In the genomic region with DNA sequence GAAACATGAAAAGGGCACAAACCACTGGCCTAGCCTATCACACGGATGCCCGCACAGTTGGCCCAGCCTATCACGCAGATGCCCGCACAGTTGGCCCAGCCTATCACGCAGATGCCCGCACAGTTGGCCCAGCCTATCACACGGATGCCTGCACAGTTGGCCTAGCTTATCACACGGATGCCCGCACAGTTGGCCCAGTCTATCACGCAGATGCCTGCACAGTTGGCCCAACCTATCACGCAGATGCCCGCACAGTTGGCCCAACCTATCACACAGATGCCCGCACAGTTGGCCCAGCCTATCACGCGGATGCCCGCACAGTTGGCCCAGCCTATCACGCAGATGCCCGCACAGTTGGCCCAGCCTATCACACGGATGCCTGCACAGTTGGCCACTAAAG, we compare ENCODE assay signal across 7 mouse cellular contexts. TPM values are rescaled to one million over a fixed set of nuclear protein-coding genes. Genes with fewer than 3 reads are reported as not detected.
DNase-seq lines count a peak whose midpoint lies in the region; ATAC-seq and TF ChIP-seq lines count a peak whose summit lies in the region.
"Not testable (repeated sequence)": the region's sequence is repeated elsewhere in the genome, so short reads cannot be mapped to it uniquely, and the experiment has no call there.

No protein-coding gene starts in this region.

- not testable (repeated sequence) for H3K9me3 ChIP-seq in ES-E14 (ENCODE audit: control insufficient read depth, insufficient read depth, low read depth, low read length); forebrain, postnatal 0 days (ENCODE audit: low read length); limb, embryonic 14.5 days (ENCODE audit: control insufficient read depth, low read length)

- H3K4me1 ChIP-seq in ES-E14 (ENCODE audit: control insufficient read depth in 2 of 2, insufficient read depth in 2 of 2, low read length in 2 of 2, poor library complexity in 1 of 2) = peaks cover 8 to 26% of the 10 kb centered on the region in 2 experiments
- not testable (repeated sequence) for H3K4me1 ChIP-seq in cerebellum, adult 2 months (ENCODE audit: control insufficient read depth, insufficient read depth, low read length); forebrain, postnatal 0 days (ENCODE audit: insufficient read depth); limb, embryonic 14.5 days (ENCODE audit: control insufficient read depth, insufficient read depth, low read length)

- not testable (repeated sequence) for H3K4me2 ChIP-seq in forebrain, postnatal 0 days (ENCODE audit: low read depth); limb, embryonic 14.5 days (replicated peaks; ENCODE audit: low read depth, low read length, severe bottlenecking)

- H3K27me3 ChIP-seq in cerebellum, adult 2 months (ENCODE audit: control insufficient read depth, insufficient read depth, low read length); forebrain, postnatal 0 days (ENCODE audit: insufficient read depth, low read length); limb, embryonic 14.5 days (ENCODE audit: control insufficient read depth, insufficient read depth, low read length): not testable (repeated sequence)

- DNase-seq in ES-E14 (ENCODE audit: low read depth, low spot score) = peak; percentile 16
- peak; percentile 56 for DNase-seq in brain, adult 2 months (ENCODE audit: low read depth, low spot score)
- peak; percentile 40 to 53 for DNase-seq in cerebellum, adult 2 months
- DNase-seq in cerebellum, postnatal 10 days = peak; percentile 54 to 69
- DNase-seq in forebrain, postnatal 0 days = peak; percentile 33
- DNase-seq in limb, embryonic 14.5 days (ENCODE audit: low spot score) = peak; percentile 2
- DNase-seq in retina, postnatal 1 day = peak; percentile 20

- TF ChIP-seq CTCF in cerebellum, adult 2 months (IDR thresholded peaks at IDR 0.05; ENCODE audit: borderline replicate concordance, insufficient read depth, low read depth, low read length); forebrain, postnatal 0 days (IDR thresholded peaks at IDR 0.05; ENCODE audit: low read depth): not testable (repeated sequence)

- H3K36me3 ChIP-seq in ES-E14 (ENCODE audit: control insufficient read depth, insufficient read depth, low read length, poor library complexity, severe bottlenecking) = not testable (repeated sequence)
- H3K36me3 ChIP-seq in forebrain, postnatal 0 days (ENCODE audit: insufficient read depth) = peaks cover 17% of the 10 kb centered on the region
- H3K36me3 ChIP-seq in limb, embryonic 14.5 days (ENCODE audit: control insufficient read depth, insufficient read depth, low read length) = peaks cover 17% of the 10 kb centered on the region

- in situ Hi-C loops in ES-E14 (cut with MboI; ENCODE audit: low sequenced_read_pairs in 2 of 2, unreplicated experiment in 2 of 2) = not testable (repeated sequence)

- H3K27ac ChIP-seq in ES-E14 (ENCODE audit: insufficient read depth, low read depth, low read length, poor library complexity, severe bottlenecking); forebrain, postnatal 0 days (ENCODE audit: low read depth, low read length); limb, embryonic 14.5 days (replicated peaks; ENCODE audit: low read depth, low read length): not testable (repeated sequence)
- H3K27ac ChIP-seq in cerebellum, adult 2 months (ENCODE audit: insufficient read depth, low read length) = peak overlapping the region; percentile 78; the same call in 1 of the 2 replicates

- 0 out of 2 replicates have a peak overlapping the region, but pooled peaks have one; percentile 19 for H3K9ac ChIP-seq in ES-E14 (ENCODE audit: insufficient read depth, low read depth, low read length, poor library complexity, severe bottlenecking)
- H3K9ac ChIP-seq in forebrain, postnatal 0 days; limb, embryonic 14.5 days (ENCODE audit: low read depth, low read length, severe bottlenecking): not testable (repeated sequence)

- not testable (repeated sequence) for ATAC-seq in forebrain, postnatal 0 days; limb, embryonic 14.5 days (ENCODE audit: low FRiP score, low read depth)

- WGBS in cerebellum, adult 2 months = 12% methylated on average over 19 of the region's 19 CpGs
- 87% methylated on average over 19 of the region's 19 CpGs for WGBS in forebrain, postnatal 0 days
- WGBS in limb, embryonic 14.5 days = 93% methylated on average over 19 of the region's 19 CpGs

- not testable (repeated sequence) for TF ChIP-seq POLR2A in cerebellum, adult 2 months (IDR thresholded peaks at IDR 0.05; ENCODE audit: borderline replicate concordance, insufficient read depth, low read length); limb, embryonic 14.5 days (IDR thresholded peaks at IDR 0.05; ENCODE audit: borderline replicate concordance, extremely low read depth, insufficient read depth, insufficient read length)

- peak overlapping the region in 1 of 2 experiments; percentile 35; a peak in 1 of 4 replicates for H3K4me3 ChIP-seq in ES-E14 (ENCODE audit: insufficient read depth in 1 of 2, low read depth in 1 of 2, low read length in 2 of 2, poor library complexity in 1 of 2, severe bottlenecking in 1 of 2)
- H3K4me3 ChIP-seq in cerebellum, adult 2 months (replicated peaks; ENCODE audit: insufficient read depth, low read depth, low read length); forebrain, postnatal 0 days (ENCODE audit: low read depth, low read length); limb, embryonic 14.5 days (replicated peaks; ENCODE audit: low read length): not testable (repeated sequence)

TF ChIP-seq in ES-E14, 5 proteins besides CTCF, POLR2A, EP300 and RAD21:
- TF ChIP-seq CHD2 (IDR thresholded peaks at IDR 0.05; ENCODE audit: low read depth, low read length) = peak; percentile 28; the same call in 1 of the 2 replicates

RNA-seq across cellular contexts. Expression of a gene that starts 2.0 kb away (rescaled TPM):
- 2.1 and 2.3 TPM in 2 replicates for total RNA-seq in ES-E14 (2012; rRNA removed)
- polyA plus RNA-seq in cerebellum, adult 2 months (2012; rRNA removed) = 2.2 and 2.7 TPM in 2 replicates
- total RNA-seq in forebrain, postnatal 0 days (2014; rRNA removed) = 0.76 and 0.77 TPM in 2 replicates
- 0.28 and 0.62 TPM in 2 replicates for polyA plus RNA-seq in forebrain, postnatal 0 days (2015; fragmentation: Nextera tagmentation; extraction: Ambion mirVana)
- 2.7 and 3.6 TPM in 2 replicates for polyA plus RNA-seq in limb, embryonic 14.5 days (2012; rRNA removed)
- 1.1 and 1.2 TPM in 2 replicates for polyA plus RNA-seq in limb, embryonic 14.5 days (2014; fragmentation: Nextera tagmentation; extraction: Ambion mirVana)

RNA-seq across cellular contexts. Expression of a gene that starts 29.1 kb away (rescaled TPM):
- total RNA-seq in ES-E14 (2012; rRNA removed) = 36.9 and 40.5 TPM in 2 replicates
- 39.9 and 43.4 TPM in 2 replicates for polyA plus RNA-seq in cerebellum, adult 2 months (2012; rRNA removed)
- 46.0 and 50.7 TPM in 2 replicates for total RNA-seq in forebrain, postnatal 0 days (2014; rRNA removed)
- 11.8 and 17.7 TPM in 2 replicates for polyA plus RNA-seq in forebrain, postnatal 0 days (2015; fragmentation: Nextera tagmentation; extraction: Ambion mirVana)
- polyA plus RNA-seq in limb, embryonic 14.5 days (2012; rRNA removed) = 46.0 and 47.5 TPM in 2 replicates
- polyA plus RNA-seq in limb, embryonic 14.5 days (2014; fragmentation: Nextera tagmentation; extraction: Ambion mirVana) = 24.4 and 28.9 TPM in 2 replicates

Comparison
In these comparisons a context has a peak if more than half of its experiments do, and no peak if none do; other contexts are left out.
1. DNase-seq: peak in every context shown above with its lines; median percentile 62 in cerebellum, postnatal 10 days; 56 in brain, adult 2 months; 46 in cerebellum, adult 2 months; 33 in forebrain, postnatal 0 days; 20 in retina, postnatal 1 day; 16 in ES-E14; 2 in limb, embryonic 14.5 days.